Mouse (Mus musculus): ENCODE measurements around the gene Ccdc173. TPM values are rescaled to one million over a fixed set of nuclear protein-coding genes. Genes with fewer than 3 reads are reported as not detected.

Ccdc173 gene
- polyA plus RNA-seq, 1 experiment from 2014 or later: 0.84 TPM

- Histone ChIP-seq H3K36me3 (ENCODE audit: control insufficient read depth, insufficient read depth, low read length) (no peaks in the 10 kb centered on the region), H3K27me3 (replicated peaks; ENCODE audit: control insufficient read depth, insufficient read depth, low read length) (no peaks in the 10 kb centered on the region), H3K4me3 (ENCODE audit: low read length) (no peak overlapping the region), H3K4me1 (ENCODE audit: control insufficient read depth, insufficient read depth, low read length) (no peaks in the 10 kb centered on the region), H3K4me2 (ENCODE audit: low read depth, low read length) (no peak overlapping the region), H3K27ac (ENCODE audit: low read length) (no peak overlapping the region), H3K9ac (ENCODE audit: low read depth, low read length) (no peak overlapping the region), H3K9me3 (ENCODE audit: control insufficient read depth, low read length) (no peaks in the 10 kb centered on the region)
- no peak for ATAC-seq
- WGBS: 73% methylated on average over 5 of the region's 5 CpGs
These were observed 28.4 kb downstream of the Ccdc173 start for GRCm38 (mm10) chr2:69760980-69761379.

GRCm38 (mm10) chr2:69745091-69745490 is 44.3 kb downstream of the Ccdc173 start:
- Histone ChIP-seq H3K36me3 (ENCODE audit: control insufficient read depth, insufficient read depth, low read length) (peaks cover 21% of the 10 kb centered on the region), H3K9ac (ENCODE audit: low read depth, low read length) (no peak overlapping the region), H3K4me3 (ENCODE audit: low read length) (no peak overlapping the region), H3K27me3 (replicated peaks; ENCODE audit: control insufficient read depth, insufficient read depth, low read length) (no peaks in the 10 kb centered on the region), H3K4me2 (ENCODE audit: low read depth, low read length) (no peak overlapping the region), H3K9me3 (ENCODE audit: control insufficient read depth, low read length) (no peaks in the 10 kb centered on the region), H3K4me1 (ENCODE audit: control insufficient read depth, insufficient read depth, low read length) (no peaks in the 10 kb centered on the region), H3K27ac (ENCODE audit: low read length) (no peak overlapping the region)
- ATAC-seq: no peak
- 89% methylated on average over 1 of the region's 1 CpGs for WGBS

GRCm38 (mm10) chr2:69723519-69723825 is 65.9 kb downstream of the Ccdc173 start:
- under 1% methylated on average over 13 of the region's 13 CpGs for WGBS

GRCm38 (mm10) chr2:69722650-69723518 is 66.5 kb downstream of the Ccdc173 start:
- Histone ChIP-seq H3K27ac (ENCODE audit: low read length) (peak overlapping the region; percentile 90), H3K36me3 (ENCODE audit: control insufficient read depth, insufficient read depth, low read length) (no peaks in the 10 kb centered on the region), H3K9ac (ENCODE audit: low read depth, low read length) (peak overlapping the region; percentile 85), H3K4me1 (ENCODE audit: control insufficient read depth, insufficient read depth, low read length) (peaks cover 3% of the 10 kb centered on the region; the same call in 1 of the 2 replicates), H3K4me2 (ENCODE audit: low read depth, low read length) (peak overlapping the region; percentile 73), H3K27me3 (replicated peaks; ENCODE audit: control insufficient read depth, insufficient read depth, low read length) (no peaks in the 10 kb centered on the region), H3K4me3 (ENCODE audit: low read length) (peak overlapping the region; percentile 93), H3K9me3 (ENCODE audit: control insufficient read depth, low read length) (no peaks in the 10 kb centered on the region)
- WGBS: under 1% methylated on average over 86 of the region's 91 CpGs
- peak; percentile 96 for ATAC-seq

More at GRCm38 (mm10) chr2:69723519-69723825, 65.9 kb downstream of the Ccdc173 start:
- no peak for ATAC-seq
- peak overlapping the region; percentile 90 for H3K27ac ChIP-seq (ENCODE audit: low read length)
- H3K9ac ChIP-seq (ENCODE audit: low read depth, low read length): peak overlapping the region; percentile 85
- no peaks in the 10 kb centered on the region for H3K27me3 ChIP-seq (replicated peaks; ENCODE audit: control insufficient read depth, insufficient read depth, low read length)
- peak overlapping the region; percentile 93 for H3K4me3 ChIP-seq (ENCODE audit: low read length)
- H3K4me1 ChIP-seq (ENCODE audit: control insufficient read depth, insufficient read depth, low read length): peaks cover 3% of the 10 kb centered on the region; the same call in 1 of the 2 replicates
- H3K9me3 ChIP-seq (ENCODE audit: control insufficient read depth, low read length): no peaks in the 10 kb centered on the region
- H3K4me2 ChIP-seq (ENCODE audit: low read depth, low read length): peak overlapping the region; percentile 51
- no peaks in the 10 kb centered on the region for H3K36me3 ChIP-seq (ENCODE audit: control insufficient read depth, insufficient read depth, low read length)

- H3K27ac ChIP-seq (ENCODE audit: low read length): peak within 1 kb of the TSS; percentile 90
- no peaks in the 10 kb centered on the region for H3K9me3 ChIP-seq (ENCODE audit: control insufficient read depth, low read length)
- 6% methylated on average over 12 of the region's 12 CpGs for WGBS
- ATAC-seq: peak; percentile 19; the same call in 1 of the 2 replicates
- no peaks in the 10 kb centered on the region for H3K36me3 ChIP-seq (ENCODE audit: control insufficient read depth, insufficient read depth, low read length)
- H3K4me2 ChIP-seq (ENCODE audit: low read depth, low read length): peak within 1 kb of the TSS; percentile 73
- H3K4me3 ChIP-seq (ENCODE audit: low read length): peak within 1 kb of the TSS; percentile 93
- no peaks in the 10 kb centered on the region for H3K27me3 ChIP-seq (replicated peaks; ENCODE audit: control insufficient read depth, insufficient read depth, low read length)
- peak within 1 kb of the TSS; percentile 85 for H3K9ac ChIP-seq (ENCODE audit: low read depth, low read length)
- peaks cover 3% of the 10 kb centered on the region; the same call in 1 of the 2 replicates for H3K4me1 ChIP-seq (ENCODE audit: control insufficient read depth, insufficient read depth, low read length)
These were observed 67.1 kb downstream of the Ccdc173 start, which contains the start of gene Ppig for GRCm38 (mm10) chr2:69722273-69722649. Gene Ppig (plus strand): TSS chr2:69722545.

DNA sequence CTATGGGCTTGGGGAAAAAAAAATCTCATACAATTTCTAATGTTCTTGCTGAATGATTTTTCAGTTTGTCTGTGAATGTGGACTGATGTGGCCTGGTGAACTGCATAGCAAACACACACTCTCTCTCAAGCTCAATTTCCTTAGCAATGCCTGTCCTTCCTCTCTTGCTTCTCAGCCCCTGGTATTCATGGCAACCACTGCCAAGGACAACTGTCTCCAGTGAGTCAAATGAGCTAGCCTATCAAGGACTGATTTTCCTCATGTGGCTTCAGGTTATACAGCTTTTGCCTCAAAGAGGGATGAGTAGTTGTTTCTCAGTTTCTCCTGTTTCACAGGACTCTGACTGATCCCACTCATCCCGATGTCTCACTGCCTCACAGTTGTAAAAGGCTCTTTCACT is 70.3 kb downstream of the Ccdc173 start:
- WGBS: 83% methylated on average over 1 of the region's 1 CpGs

GRCm38 (mm10) chr2:69716483-69716882 is 72.9 kb downstream of the Ccdc173 start:
- Histone ChIP-seq H3K9me3 (ENCODE audit: control insufficient read depth, low read length) (no peaks in the 10 kb centered on the region), H3K36me3 (ENCODE audit: control insufficient read depth, insufficient read depth, low read length) (no peaks in the 10 kb centered on the region), H3K9ac (ENCODE audit: low read depth, low read length) (no peak overlapping the region), H3K4me1 (ENCODE audit: control insufficient read depth, insufficient read depth, low read length) (no peaks in the 10 kb centered on the region), H3K4me3 (ENCODE audit: low read length) (no peak overlapping the region), H3K27ac (ENCODE audit: low read length) (no peak overlapping the region), H3K4me2 (ENCODE audit: low read depth, low read length) (no peak overlapping the region), H3K27me3 (replicated peaks; ENCODE audit: control insufficient read depth, insufficient read depth, low read length) (no peaks in the 10 kb centered on the region)
- 61% methylated on average over 3 of the region's 3 CpGs for WGBS
- ATAC-seq: no peak

More for the DNA sequence above, 70.3 kb downstream of the Ccdc173 start:
- no peak for ATAC-seq
- H3K9ac ChIP-seq (ENCODE audit: low read depth, low read length): no peak overlapping the region
- no peak overlapping the region for H3K4me3 ChIP-seq (ENCODE audit: low read length)
- no peak overlapping the region for H3K4me2 ChIP-seq (ENCODE audit: low read depth, low read length)
- no peaks in the 10 kb centered on the region for H3K36me3 ChIP-seq (ENCODE audit: control insufficient read depth, insufficient read depth, low read length)
- H3K27me3 ChIP-seq (replicated peaks; ENCODE audit: control insufficient read depth, insufficient read depth, low read length): no peaks in the 10 kb centered on the region
- H3K27ac ChIP-seq (ENCODE audit: low read length): no peak overlapping the region
- no peaks in the 10 kb centered on the region for H3K4me1 ChIP-seq (ENCODE audit: control insufficient read depth, insufficient read depth, low read length)
- H3K9me3 ChIP-seq (ENCODE audit: control insufficient read depth, low read length): no peaks in the 10 kb centered on the region

- Histone ChIP-seq H3K36me3 (ENCODE audit: control insufficient read depth, insufficient read depth, low read length) (no peaks in the 10 kb centered on the region; the same call in 1 of the 2 replicates), H3K27ac (ENCODE audit: low read length) (no peak overlapping the region), H3K4me3 (ENCODE audit: low read length) (no peak overlapping the region), H3K27me3 (replicated peaks; ENCODE audit: control insufficient read depth, insufficient read depth, low read length) (no peaks in the 10 kb centered on the region), H3K4me2 (ENCODE audit: low read depth, low read length) (no peak overlapping the region), H3K9ac (ENCODE audit: low read depth, low read length) (no peak overlapping the region), H3K9me3 (ENCODE audit: control insufficient read depth, low read length) (no peaks in the 10 kb centered on the region), H3K4me1 (ENCODE audit: control insufficient read depth, insufficient read depth, low read length) (no peaks in the 10 kb centered on the region)
- ATAC-seq: no peak
- WGBS: 78% methylated on average over 5 of the region's 5 CpGs
These were observed 75.2 kb downstream of the Ccdc173 start for GRCm38 (mm10) chr2:69714126-69714525.

- ATAC-seq: peak; percentile 34; the same call in 1 of the 2 replicates
- Histone ChIP-seq H3K4me2 (ENCODE audit: low read depth, low read length) (peak overlapping the region; percentile 32), H3K4me3 (ENCODE audit: low read length) (peak overlapping the region; percentile 86; the same call in 1 of the 2 replicates), H3K4me1 (ENCODE audit: control insufficient read depth, insufficient read depth, low read length) (no peaks in the 10 kb centered on the region), H3K9ac (ENCODE audit: low read depth, low read length) (no peak overlapping the region), H3K27ac (ENCODE audit: low read length) (no peak overlapping the region), H3K9me3 (ENCODE audit: control insufficient read depth, low read length) (no peaks in the 10 kb centered on the region), H3K36me3 (ENCODE audit: control insufficient read depth, insufficient read depth, low read length) (no peaks in the 10 kb centered on the region; the same call in 1 of the 2 replicates), H3K27me3 (replicated peaks; ENCODE audit: control insufficient read depth, insufficient read depth, low read length) (no peaks in the 10 kb centered on the region)
- WGBS: 27% methylated on average over 4 of the region's 4 CpGs
These were observed 75.8 kb downstream of the Ccdc173 start for GRCm38 (mm10) chr2:69713626-69714014.
